Mouse (Mus musculus) erythroid progenitor cell, adult 5-6 weeks (primary cell): ENCODE measurements around the gene Wdfy4. TPM values are rescaled to one million over a fixed set of nuclear protein-coding genes. Genes with fewer than 3 reads are reported as not detected.

Source experiments
- ATAC-seq: replicated peaks from 2 replicates; pipeline ENCODE4 v1.8.0; 2016; ENCODE audit warnings: moderate number of reproducible peaks, mild to moderate bottlenecking, moderate TSS enrichment, inconsistent platforms; ENCODE audit not compliant: poor library complexity, low FRiP score, severe bottlenecking
- total RNA-seq, 2 experiments: library from RNA; stranded (forward) in 1 of 2; stranded (reverse) in 1 of 2; fragments of 150-400 nt in 1 of 2; fragments of 186-747, 209-891 nt in 1 of 2; gene quantifications; 2 replicates each; pipeline versions ENCODE4 v1.2.3 to v1.2.4; 2015 to 2017; ENCODE audit warnings: low replicate concordance in 2 of 2

Gene Wdfy4
- total RNA-seq, 2 experiments from 2014 or later = 5.2 to 9.6 TPM

DNA sequence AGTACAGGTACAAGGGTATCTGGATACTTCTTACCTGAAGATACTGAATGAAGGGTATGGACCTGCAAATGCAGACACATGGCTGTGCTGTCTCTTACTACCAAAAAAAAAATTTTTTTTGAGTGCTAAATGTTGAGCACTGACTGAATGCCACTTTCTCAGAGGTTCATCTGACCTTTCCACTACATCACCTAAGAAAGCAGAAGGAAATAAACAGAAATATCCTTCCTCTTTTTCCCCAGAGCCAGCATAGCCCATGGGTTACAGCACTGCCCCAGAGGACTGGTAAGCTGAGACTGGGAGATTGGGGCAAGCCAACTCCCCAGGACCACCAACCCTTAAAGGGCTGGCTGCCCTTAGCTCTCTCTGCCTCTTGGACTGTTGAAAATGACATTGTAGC is 8.5 kb upstream of the Wdfy4 start:
- ATAC-seq = no peak

GRCm38 (mm10) chr14:33190646-33191045 is 5.3 kb upstream of the Wdfy4 start:
- ATAC-seq = no peak

- ATAC-seq = no peak
These were observed 4.6 kb upstream of the Wdfy4 start for GRCm38 (mm10) chr14:33189849-33190423.

- ATAC-seq = no peak
These were observed 3.9 kb upstream of the Wdfy4 start for GRCm38 (mm10) chr14:33189230-33189629.

- no peak for ATAC-seq
These were observed 1.9 kb upstream of the Wdfy4 start for GRCm38 (mm10) chr14:33187201-33187600.

DNA sequence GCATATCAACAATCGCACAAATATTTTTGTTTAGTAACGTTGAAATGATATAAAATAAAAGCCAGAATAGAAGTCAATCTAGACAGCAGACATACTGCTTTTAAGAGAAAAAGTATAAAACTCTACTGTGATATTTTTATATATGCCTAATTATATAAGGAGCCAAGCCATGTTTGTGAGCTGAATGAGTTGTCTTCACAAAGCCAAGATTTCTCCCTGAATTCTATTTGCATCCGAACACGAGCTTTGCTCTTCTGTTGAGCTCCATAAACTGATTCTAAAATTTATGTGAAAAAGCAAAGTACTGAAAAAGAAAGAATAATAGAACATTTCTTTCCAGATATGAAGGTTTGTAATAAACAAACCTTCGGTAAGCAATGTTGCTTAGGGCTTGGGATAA is 5.2 kb downstream of the Wdfy4 start:
- no peak for ATAC-seq

GRCm38 (mm10) chr14:33175059-33175821 is 10.1 kb downstream of the Wdfy4 start:
- ATAC-seq = no peak

DNA sequence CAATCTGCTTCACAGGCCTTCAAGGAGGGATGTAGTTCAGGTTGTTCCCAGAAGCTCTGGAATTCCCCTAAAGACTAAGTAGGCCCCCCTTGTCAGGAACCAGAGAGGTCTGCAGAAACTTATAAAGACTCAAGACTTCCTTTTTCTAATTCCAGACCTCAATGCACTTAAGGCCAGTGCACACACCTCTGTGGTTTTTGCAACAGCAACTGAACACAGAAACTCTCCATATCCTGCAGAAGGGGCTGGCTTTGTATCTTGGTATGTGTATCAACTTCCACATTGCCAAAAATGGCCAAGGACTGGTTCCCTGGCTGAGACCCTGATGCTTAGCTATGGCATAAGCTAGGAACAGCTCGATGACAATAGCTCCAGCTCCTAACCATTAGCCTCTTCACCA is 13.4 kb downstream of the Wdfy4 start:
- ATAC-seq = no peak

DNA sequence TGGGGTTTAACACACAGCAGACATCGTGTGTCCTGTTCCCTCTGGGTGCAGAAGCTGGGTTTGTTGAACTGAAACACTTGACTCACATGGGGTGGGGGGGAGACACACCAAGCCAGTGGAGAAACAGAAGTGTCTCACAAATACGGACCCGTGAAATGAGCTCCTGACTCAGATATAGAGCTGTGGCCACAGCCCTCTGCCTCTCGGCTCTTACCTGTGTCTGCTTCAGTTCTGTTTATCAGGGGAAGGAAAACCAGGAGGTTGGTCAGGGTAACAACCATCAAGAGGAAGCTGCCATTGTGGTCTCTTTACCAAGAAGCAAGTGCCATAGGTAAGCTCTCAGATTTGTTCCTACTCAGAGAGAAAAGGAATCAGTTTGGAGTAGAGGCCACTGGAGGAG is 16.6 kb downstream of the Wdfy4 start:
- no peak for ATAC-seq

GRCm38 (mm10) chr14:33162238-33162637 is 23.1 kb downstream of the Wdfy4 start:
- no peak for ATAC-seq

GRCm38 (mm10) chr14:33158268-33158667 is 27.0 kb downstream of the Wdfy4 start:
- ATAC-seq = no peak

- ATAC-seq = no peak
These were observed 32.4 kb downstream of the Wdfy4 start for GRCm38 (mm10) chr14:33152941-33153340.

GRCm38 (mm10) chr14:33146287-33146686 is 39.0 kb downstream of the Wdfy4 start:
- no peak for ATAC-seq

- no peak for ATAC-seq
These were observed 48.5 kb downstream of the Wdfy4 start for GRCm38 (mm10) chr14:33136843-33137242.

GRCm38 (mm10) chr14:33135170-33135569 is 50.1 kb downstream of the Wdfy4 start:
- no peak for ATAC-seq

- no peak for ATAC-seq
These were observed 54.1 kb downstream of the Wdfy4 start for GRCm38 (mm10) chr14:33131044-33131758.

DNA sequence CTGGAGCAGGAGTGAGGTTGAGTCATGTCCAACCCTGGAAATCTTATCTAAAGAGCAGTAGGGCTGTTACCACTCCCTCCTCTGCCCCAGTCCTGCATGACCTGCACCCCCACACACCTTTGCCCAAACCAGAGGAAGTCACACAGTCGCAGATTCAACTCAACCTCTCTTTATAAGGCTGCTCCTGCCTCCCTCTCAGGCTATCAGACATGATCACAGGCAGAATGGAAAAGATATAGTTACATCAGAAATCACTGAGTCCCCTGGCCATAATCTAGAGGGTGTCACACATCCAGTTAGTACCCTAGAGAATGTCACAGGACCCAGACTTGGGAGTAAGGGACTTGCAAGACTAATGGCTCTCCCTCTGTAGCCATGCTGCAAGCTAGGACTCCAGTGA is 68.7 kb downstream of the Wdfy4 start:
- ATAC-seq = no peak

GRCm38 (mm10) chr14:33104809-33105208 is 80.5 kb downstream of the Wdfy4 start:
- no peak for ATAC-seq

- ATAC-seq = no peak
These were observed 83.7 kb downstream of the Wdfy4 start for GRCm38 (mm10) chr14:33101609-33102008.

- ATAC-seq = no peak
These were observed 85.4 kb downstream of the Wdfy4 start for GRCm38 (mm10) chr14:33099926-33100325.

DNA sequence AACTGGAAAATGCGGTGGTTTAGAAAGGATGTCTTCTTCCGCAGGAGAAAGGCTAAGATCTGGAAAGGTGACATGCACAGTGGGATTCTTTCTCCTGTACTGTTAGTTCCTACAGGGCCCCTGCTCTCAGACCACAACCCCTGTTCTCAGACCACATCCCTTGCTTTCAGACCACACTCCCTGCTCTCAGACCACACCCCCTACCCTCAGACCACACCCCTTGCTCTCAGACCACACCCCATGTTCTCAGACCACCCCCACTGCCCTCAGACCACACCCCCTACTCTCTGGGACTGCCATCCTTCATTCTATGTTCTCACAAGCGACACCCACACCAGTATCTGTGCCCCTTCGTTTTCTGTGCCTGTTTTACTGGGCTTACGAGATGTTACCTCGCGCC is 86.2 kb downstream of the Wdfy4 start:
- ATAC-seq = no peak
